Comparison of ENCODE assay signal across 8 mouse cellular contexts in the genomic region with DNA sequence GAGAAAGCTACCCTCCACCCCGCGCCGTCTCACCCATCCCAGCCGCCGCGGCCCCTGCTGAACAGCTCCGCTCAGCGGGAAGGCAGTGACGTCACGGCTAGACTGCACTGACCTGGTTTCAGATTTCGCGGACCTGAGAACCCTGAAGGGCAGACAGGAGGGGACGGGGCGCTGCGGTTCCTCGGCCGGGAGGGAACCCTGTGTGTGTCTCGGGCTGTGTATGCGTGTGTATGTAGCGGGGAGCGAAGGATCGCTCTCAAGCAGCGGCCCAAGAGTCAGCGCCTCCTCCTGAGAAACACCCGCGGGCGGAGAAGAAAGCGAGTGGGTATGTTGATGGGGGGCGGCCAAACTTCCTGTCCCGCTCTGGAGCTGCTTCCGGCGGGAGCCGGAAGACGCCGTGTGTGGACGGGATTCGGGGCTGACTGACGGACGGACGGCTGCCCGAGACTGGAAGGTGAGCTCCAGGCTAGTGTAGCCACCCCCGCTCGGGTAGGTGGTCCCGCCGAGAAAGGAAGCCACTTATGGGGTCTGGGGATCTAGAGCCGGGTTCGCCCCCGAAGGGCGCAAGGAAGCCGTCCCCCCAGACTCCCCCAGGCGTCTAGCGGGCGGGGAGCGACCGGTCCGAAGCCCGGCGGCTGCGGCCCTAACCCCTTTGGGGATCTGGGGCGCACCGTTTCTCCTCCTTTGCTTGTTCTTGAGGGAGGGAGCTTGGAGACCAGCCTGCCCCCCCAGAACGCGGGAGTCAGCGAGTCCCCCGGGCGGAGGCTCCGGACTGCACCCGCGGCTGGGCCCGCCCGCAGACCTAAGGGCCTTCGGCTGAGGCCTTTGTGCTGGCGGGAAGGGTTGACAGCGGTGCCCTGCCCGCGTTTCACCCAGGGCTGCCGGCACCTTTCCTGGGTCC. TPM values are rescaled to one million over a fixed set of nuclear protein-coding genes. Genes with fewer than 3 reads are reported as not detected.
A peak's percentile ranks its signal among the peaks of the same experiment; 100 is the strongest.
DNase-seq lines count a peak whose midpoint lies in the region; ATAC-seq lines count a peak whose summit lies in the region.

Gene Zfp410, plus strand, starts transcription at position 132 of the 901 bp plus-strand sequence.

- peak; percentile 93 for DNase-seq in Muller cell, postnatal 12 days (ENCODE audit: inconsistent ontology term)
- DNase-seq in cerebellum, adult 9-11 months, result peak; percentile 88
- peak; percentile 59 to 80 for DNase-seq in frontal cortex, postnatal 10 days (ENCODE audit: low spot score in 2 of 2)
- DNase-seq in layer of hippocampus, postnatal 14 days (ENCODE audit: low spot score in 2 of 2), result peak; percentile 80
- DNase-seq in lung, postnatal 14 days, result peak; percentile 88
- peak; percentile 69 for DNase-seq in retina, adult 2 months (ENCODE audit: low read depth, low spot score)
- peak; percentile 84 to 85 for DNase-seq in thymus, postnatal 36 days

- no peaks in the 10 kb centered on the region for H3K27me3 ChIP-seq in hindbrain, embryonic 12.5 days

- no peaks in the 10 kb centered on the region for H3K36me3 ChIP-seq in hindbrain, embryonic 12.5 days

- H3K4me3 ChIP-seq in hindbrain, embryonic 12.5 days, result peak within 1 kb of the TSS; percentile 88

- H3K4me1 ChIP-seq in hindbrain, embryonic 12.5 days, result peaks cover 21% of the 10 kb centered on the region

- H3K9ac ChIP-seq in hindbrain, embryonic 12.5 days, result peak within 1 kb of the TSS; percentile 92

- peak within 1 kb of the TSS; percentile 57 for H3K4me2 ChIP-seq in hindbrain, embryonic 12.5 days (replicated peaks)

- H3K27ac ChIP-seq in hindbrain, embryonic 12.5 days, result peak within 1 kb of the TSS; percentile 93

- peak; percentile 96 for ATAC-seq in hindbrain, embryonic 12.5 days (ENCODE audit: low FRiP score)

- no peaks in the 10 kb centered on the region for H3K9me3 ChIP-seq in hindbrain, embryonic 12.5 days (replicated peaks)

- WGBS in hindbrain, embryonic 12.5 days, result under 1% methylated on average over 61 of the region's 77 CpGs

RNA-seq across cellular contexts. Expression of gene Zfp410, which starts in this region (rescaled TPM):
- 99.3 and 101 TPM in 2 replicates for polyA plus RNA-seq in hindbrain, embryonic 12.5 days (2016; fragmentation: Nextera tagmentation; extraction: Ambion mirVana)
- 10 to 100 TPM; 35.9 to 39.0 TPM for total RNA-seq in layer of hippocampus, postnatal 14 days (2021)

Comparison
In these comparisons a context has a peak if more than half of its experiments do, and no peak if none do; other contexts are left out.
1. Peak in every context shown above with its lines: DNase-seq, ATAC-seq, H3K4me3 ChIP-seq and H3K27ac ChIP-seq.